Mouse (Mus musculus): ENCODE data around the gene Pold1.

DNA sequence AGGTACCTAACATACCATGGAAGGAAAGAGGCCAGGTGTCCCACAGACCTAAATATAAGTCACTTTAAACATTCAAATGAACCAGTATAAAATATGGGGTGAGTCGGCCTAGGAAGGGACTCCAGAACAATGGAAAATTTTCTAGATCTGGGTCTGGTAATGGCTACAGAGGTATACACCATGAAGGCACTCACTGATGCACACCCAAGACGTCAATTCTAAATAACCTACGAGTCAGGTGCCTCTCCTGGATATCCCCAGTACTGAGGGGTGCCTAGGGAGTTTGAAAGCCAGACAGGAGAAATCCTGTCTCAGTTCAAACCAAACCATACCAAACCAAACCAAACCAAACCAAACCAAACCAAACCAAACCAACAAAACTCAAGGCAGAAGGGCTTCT lies 18.1 kb downstream of the Pold1 start:
- TF ChIP-seq POLR2A (IDR thresholded peaks at IDR 0.05; ENCODE audit: borderline replicate concordance, extremely low read depth, low read depth, low read length): no peak
- no peak for TF ChIP-seq CTCF (IDR thresholded peaks at IDR 0.05; ENCODE audit: insufficient read depth, low read length)
